Mouse (Mus musculus) intestine, postnatal 0 days (tissue): Measurements from ENCODE around the gene Syndig1. TPM values are rescaled to one million over a fixed set of nuclear protein-coding genes. Genes with fewer than 3 reads are reported as not detected.

Experiments used
- ATAC-seq: fragments of 200-750 bp; cut with Nextera tagmentation; 2 replicates; pipeline ENCODE4 v1.8.0; 2017; ENCODE audit warnings: mild to moderate bottlenecking, moderate TSS enrichment, moderate library complexity
- H3K27ac ChIP-seq: fragments of 300-500 bp; sonication (generic); 2 replicates; pipeline ENCODE4 v1.5.1; 2014; ENCODE audit warnings: mild to moderate bottlenecking, low read depth, low read length, moderate library complexity
- H3K27me3 ChIP-seq: fragments of 300-500 bp; sonication (generic); replicated peaks from 2 replicates; pipeline ENCODE4 v1.6.1; 2014; ENCODE audit warnings: low read length, mixed read lengths; ENCODE audit not compliant: control insufficient read depth, insufficient read depth
- H3K36me3 ChIP-seq: fragments of 300-500 bp; sonication (generic); 2 replicates; pipeline ENCODE4 v1.6.1; 2014; ENCODE audit warnings: mild to moderate bottlenecking, moderate library complexity; ENCODE audit not compliant: control insufficient read depth, insufficient read depth
- H3K4me1 ChIP-seq: fragments of 300-500 bp; sonication (generic); replicated peaks from 2 replicates; pipeline ENCODE4 v1.6.1; 2014; ENCODE audit warnings: antibody characterized with exemption, low read length, mixed read lengths; ENCODE audit not compliant: control insufficient read depth, insufficient read depth
- H3K4me2 ChIP-seq: fragments of 300-500 bp; sonication (generic); replicated peaks from 2 replicates; pipeline ENCODE4 v1.6.1; 2014; ENCODE audit warnings: low read depth, mild to moderate bottlenecking, moderate library complexity
- H3K4me3 ChIP-seq: fragments of 300-500 bp; sonication (generic); 2 replicates; pipeline ENCODE4 v1.5.1; 2014; ENCODE audit warnings: low read depth, low read length
- H3K9ac ChIP-seq: fragments of 300-500 bp; sonication (generic); 2 replicates; pipeline ENCODE4 v1.6.1; 2014; ENCODE audit warnings: mild to moderate bottlenecking, low read depth, low read length
- H3K9me3 ChIP-seq: fragments of 300-500 bp; sonication (generic); 2 replicates; pipeline ENCODE4 v1.6.1; 2016; ENCODE audit warnings: mixed run types; ENCODE audit not compliant: control insufficient read depth
- CTCF ChIP-seq: sonication (generic); IDR thresholded peaks from 2 replicates; pipeline ENCODE4 v1.5.1; 2016; ENCODE audit warnings: low read depth, mild to moderate bottlenecking, control low read depth, antibody characterized with exemption, moderate library complexity
- WGBS: fragments of 180-500 bp; shearing (Covaris S2); extraction: QIAGEN DNeasy Blood & Tissue Kit; methylation state at CpG from one replicate; pipeline ENCODE4 v1.1.7; 2014; 5-methylcytosine and 5-hydroxymethylcytosine counted together
- polyA plus RNA-seq: library from polyadenylated mRNA; unstranded; fragments of >200 nt; fragmentation: Nextera tagmentation; extraction: Ambion mirVana; gene quantifications from 2 replicates; pipeline ENCODE4 v1.2.1, GENCODE M21; 2015

The Syndig1 gene
- polyA plus RNA-seq, 1 experiment from 2014 or later, result 12.0 TPM

GRCm38 (mm10) chr2:149934139-149934538 is 105.1 kb downstream of the Syndig1 start:
- H3K4me1 ChIP-seq, result no peaks in the 10 kb centered on the region
- H3K36me3 ChIP-seq, result no peaks in the 10 kb centered on the region
- WGBS, result 63% methylated on average over 4 of the region's 4 CpGs
- no peak overlapping the region for H3K9ac ChIP-seq
- no peak overlapping the region for H3K27ac ChIP-seq
- H3K9me3 ChIP-seq, result no peaks in the 10 kb centered on the region
- no peaks in the 10 kb centered on the region for H3K27me3 ChIP-seq
- H3K4me2 ChIP-seq, result no peak overlapping the region
- ATAC-seq, result no peak
- no peak for TF ChIP-seq CTCF
- no peak overlapping the region for H3K4me3 ChIP-seq

- no peak overlapping the region for H3K27ac ChIP-seq
- H3K9me3 ChIP-seq, result no peaks in the 10 kb centered on the region
- H3K27me3 ChIP-seq, result no peaks in the 10 kb centered on the region
- H3K9ac ChIP-seq, result no peak overlapping the region
- H3K4me2 ChIP-seq, result no peak overlapping the region
- 71% methylated on average over 4 of the region's 4 CpGs for WGBS
- no peaks in the 10 kb centered on the region for H3K36me3 ChIP-seq
- TF ChIP-seq CTCF, result no peak
- no peak overlapping the region for H3K4me3 ChIP-seq
- H3K4me1 ChIP-seq, result no peaks in the 10 kb centered on the region
- no peak for ATAC-seq
These were observed 109.8 kb downstream of the Syndig1 start for GRCm38 (mm10) chr2:149938829-149939228.

- 64% methylated on average over 2 of the region's 2 CpGs for WGBS
- H3K9me3 ChIP-seq, result no peaks in the 10 kb centered on the region
These were observed 110.6 kb downstream of the Syndig1 start for GRCm38 (mm10) chr2:149939586-149939985.

GRCm38 (mm10) chr2:149950641-149951040 is 121.6 kb downstream of the Syndig1 start:
- no peak for TF ChIP-seq CTCF
- ATAC-seq, result no peak
- no peaks in the 10 kb centered on the region for H3K27me3 ChIP-seq
- no peak overlapping the region for H3K4me3 ChIP-seq
- H3K36me3 ChIP-seq, result no peaks in the 10 kb centered on the region
- H3K27ac ChIP-seq, result no peak overlapping the region
- no peak overlapping the region for H3K4me2 ChIP-seq
- H3K4me1 ChIP-seq, result no peaks in the 10 kb centered on the region
- no peaks in the 10 kb centered on the region for H3K9me3 ChIP-seq
- WGBS, result 89% methylated on average over 4 of the region's 4 CpGs
- H3K9ac ChIP-seq, result no peak overlapping the region

More at GRCm38 (mm10) chr2:149939586-149939985, 110.6 kb downstream of the Syndig1 start:
- no peak overlapping the region for H3K4me3 ChIP-seq
- TF ChIP-seq CTCF, result no peak
- H3K27me3 ChIP-seq, result no peaks in the 10 kb centered on the region
- H3K4me2 ChIP-seq, result no peak overlapping the region
- no peak overlapping the region for H3K27ac ChIP-seq
- no peak for ATAC-seq
- no peak overlapping the region for H3K9ac ChIP-seq
- H3K4me1 ChIP-seq, result no peaks in the 10 kb centered on the region
- H3K36me3 ChIP-seq, result no peaks in the 10 kb centered on the region

- H3K4me2 ChIP-seq, result no peak overlapping the region
- H3K27me3 ChIP-seq, result no peaks in the 10 kb centered on the region
- no peak for TF ChIP-seq CTCF
- H3K4me3 ChIP-seq, result no peak overlapping the region
- no peak for ATAC-seq
- no peaks in the 10 kb centered on the region for H3K36me3 ChIP-seq
- H3K27ac ChIP-seq, result no peak overlapping the region
- no peak overlapping the region for H3K9ac ChIP-seq
- H3K9me3 ChIP-seq, result no peaks in the 10 kb centered on the region
- WGBS, result 83% methylated on average over 4 of the region's 4 CpGs
- no peaks in the 10 kb centered on the region for H3K4me1 ChIP-seq
These were observed 142.0 kb downstream of the Syndig1 start for GRCm38 (mm10) chr2:149971014-149971413.

- WGBS, result 25% methylated on average over 6 of the region's 6 CpGs
These were observed 144.6 kb downstream of the Syndig1 start for GRCm38 (mm10) chr2:149973583-149973982.

GRCm38 (mm10) chr2:149980419-149980818 is 151.4 kb downstream of the Syndig1 start:
- Histone ChIP-seq H3K27ac (no peak overlapping the region), H3K9ac (no peak overlapping the region), H3K4me2 (no peak overlapping the region), H3K4me3 (no peak overlapping the region), H3K36me3 (no peaks in the 10 kb centered on the region), H3K9me3 (no peaks in the 10 kb centered on the region), H3K27me3 (no peaks in the 10 kb centered on the region), H3K4me1 (no peaks in the 10 kb centered on the region)
- no peak for ATAC-seq
- no peak for TF ChIP-seq CTCF
- 85% methylated on average over 1 of the region's 1 CpGs for WGBS

More at GRCm38 (mm10) chr2:149973583-149973982, 144.6 kb downstream of the Syndig1 start:
- Histone ChIP-seq H3K4me2 (no peak overlapping the region), H3K36me3 (no peaks in the 10 kb centered on the region), H3K27ac (no peak overlapping the region), H3K27me3 (no peaks in the 10 kb centered on the region), H3K4me3 (no peak overlapping the region), H3K4me1 (no peaks in the 10 kb centered on the region), H3K9ac (no peak overlapping the region), H3K9me3 (no peaks in the 10 kb centered on the region)
- ATAC-seq, result no peak
- no peak for TF ChIP-seq CTCF
